Mouse (Mus musculus) liver, embryonic 16.5 days (tissue): ENCODE measurements around the gene Zdhhc16. TPM values are rescaled to one million over a fixed set of nuclear protein-coding genes. Genes with fewer than 3 reads are reported as not detected.

ENCODE experiments used
- ATAC-seq: fragments of 200-750 bp; cut with Nextera tagmentation; 2 replicates; pipeline ENCODE4 v1.8.0; 2017; ENCODE audit warnings: low read depth, mild to moderate bottlenecking, moderate number of reproducible peaks, moderate library complexity
- H3K27ac ChIP-seq: fragments of 300-500 bp; sonication (generic); 2 replicates; pipeline ENCODE4 v1.5.1; 2014; ENCODE audit warnings: mild to moderate bottlenecking, low read length
- H3K27me3 ChIP-seq: fragments of 300-500 bp; sonication (generic); 2 replicates; pipeline ENCODE4 v1.6.1; 2014; ENCODE audit warnings: low read depth, low read length, mixed read lengths; ENCODE audit not compliant: control insufficient read depth, insufficient read depth
- H3K36me3 ChIP-seq: fragments of 300-500 bp; sonication (generic); 2 replicates; pipeline ENCODE4 v1.6.1; 2014; ENCODE audit warnings: mild to moderate bottlenecking; ENCODE audit not compliant: control insufficient read depth, insufficient read depth
- H3K4me1 ChIP-seq: fragments of 300-500 bp; sonication (generic); 2 replicates; pipeline ENCODE4 v1.6.1; 2014; ENCODE audit warnings: low read depth, low read length, mixed read lengths; ENCODE audit not compliant: control insufficient read depth
- H3K4me2 ChIP-seq: fragments of 300-500 bp; sonication (generic); 2 replicates; pipeline ENCODE4 v1.6.1; 2014; ENCODE audit warnings: low read depth, low read length, mixed read lengths
- H3K4me3 ChIP-seq: fragments of 300-500 bp; sonication (generic); 2 replicates; pipeline ENCODE4 v1.5.1; 2014; ENCODE audit warnings: low read depth, mild to moderate bottlenecking, low read length
- H3K9ac ChIP-seq: fragments of 300-500 bp; sonication (generic); 2 replicates; pipeline ENCODE4 v1.6.1; 2014; ENCODE audit warnings: low read depth, low read length
- H3K9me3 ChIP-seq: fragments of 300-500 bp; sonication (generic); replicated peaks from 2 replicates; pipeline ENCODE4 v1.6.1; 2016; ENCODE audit warnings: low read length; ENCODE audit not compliant: control insufficient read depth
- WGBS: fragments of 180-500 bp; shearing (Covaris S2); extraction: QIAGEN DNeasy Blood & Tissue Kit; methylation state at CpG from one replicate; pipeline ENCODE4 v1.1.7; 2014; ENCODE audit not compliant: insufficient replicate concordance; 5-methylcytosine and 5-hydroxymethylcytosine counted together
- polyA plus RNA-seq: library from polyadenylated mRNA; unstranded; fragments of >200 nt; fragmentation: Nextera tagmentation; extraction: Ambion mirVana; gene quantifications from 2 replicates; pipeline ENCODE4 v1.2.1, GENCODE M21; 2015

Zdhhc16 gene
- polyA plus RNA-seq, 1 experiment from 2014 or later: 32.1 TPM

- Histone ChIP-seq H3K27me3 (no peaks in the 10 kb centered on the region), H3K36me3 (peaks cover 10% of the 10 kb centered on the region), H3K4me1 (peaks cover 18% of the 10 kb centered on the region), H3K4me3 (peak overlapping the region; percentile 82), H3K4me2 (peak overlapping the region; percentile 75), H3K9me3 (no peaks in the 10 kb centered on the region), H3K9ac (peak overlapping the region; percentile 85), H3K27ac (no peak overlapping the region)
- ATAC-seq: no peak
- 22% methylated on average over 6 of the region's 6 CpGs for WGBS
These were observed 844 bp downstream of the Zdhhc16 start for GRCm38 (mm10) chr19:41934124-41934523.

- Histone ChIP-seq H3K4me1 (peaks cover 18% of the 10 kb centered on the region), H3K9me3 (no peaks in the 10 kb centered on the region), H3K36me3 (peaks cover 16% of the 10 kb centered on the region), H3K9ac (no peak overlapping the region), H3K4me2 (no peak overlapping the region), H3K4me3 (no peak overlapping the region), H3K27me3 (no peaks in the 10 kb centered on the region), H3K27ac (no peak overlapping the region)
- WGBS: 81% methylated on average over 1 of the region's 1 CpGs
- ATAC-seq: no peak
These were observed 2.6 kb downstream of the Zdhhc16 start for GRCm38 (mm10) chr19:41935921-41936320.

- Histone ChIP-seq H3K9ac (no peak overlapping the region), H3K4me1 (peaks cover 9% of the 10 kb centered on the region), H3K36me3 (peaks cover 35% of the 10 kb centered on the region), H3K27ac (no peak overlapping the region), H3K9me3 (no peaks in the 10 kb centered on the region), H3K4me3 (no peak overlapping the region), H3K4me2 (no peak overlapping the region), H3K27me3 (no peaks in the 10 kb centered on the region)
- WGBS: 84% methylated on average over 5 of the region's 5 CpGs
- ATAC-seq: no peak
These were observed 5.3 kb downstream of the Zdhhc16 start for GRCm38 (mm10) chr19:41938539-41938938.

GRCm38 (mm10) chr19:41943841-41944240, 10.6 kb downstream of the Zdhhc16 start:
- WGBS: 72% methylated on average over 7 of the region's 7 CpGs
- Histone ChIP-seq H3K9ac (no peak overlapping the region), H3K36me3 (peaks cover 66% of the 10 kb centered on the region), H3K27me3 (no peaks in the 10 kb centered on the region), H3K9me3 (no peaks in the 10 kb centered on the region), H3K27ac (no peak overlapping the region), H3K4me3 (no peak overlapping the region), H3K4me2 (no peak overlapping the region), H3K4me1 (no peaks in the 10 kb centered on the region)
- no peak for ATAC-seq

GRCm38 (mm10) chr19:41952287-41952686, 19.0 kb downstream of the Zdhhc16 start:
- H3K36me3 ChIP-seq: peaks cover 45% of the 10 kb centered on the region
- no peak overlapping the region for H3K4me2 ChIP-seq
- H3K4me3 ChIP-seq: no peak overlapping the region
- WGBS: 71% methylated on average over 4 of the region's 4 CpGs
- no peak overlapping the region for H3K9ac ChIP-seq
- H3K9me3 ChIP-seq: no peaks in the 10 kb centered on the region
- H3K27me3 ChIP-seq: no peaks in the 10 kb centered on the region
- no peak overlapping the region for H3K27ac ChIP-seq
- ATAC-seq: no peak
- no peaks in the 10 kb centered on the region for H3K4me1 ChIP-seq

- no peaks in the 10 kb centered on the region for H3K9me3 ChIP-seq
- H3K9ac ChIP-seq: no peak overlapping the region
- peaks cover 39% of the 10 kb centered on the region for H3K36me3 ChIP-seq
- WGBS: 87% methylated on average over 3 of the region's 3 CpGs
- H3K4me3 ChIP-seq: no peak overlapping the region
- H3K4me2 ChIP-seq: no peak overlapping the region
- no peaks in the 10 kb centered on the region for H3K27me3 ChIP-seq
- no peak for ATAC-seq
- H3K4me1 ChIP-seq: no peaks in the 10 kb centered on the region
- no peak overlapping the region for H3K27ac ChIP-seq
These were observed 20.3 kb downstream of the Zdhhc16 start for GRCm38 (mm10) chr19:41953574-41953973.

GRCm38 (mm10) chr19:41969618-41970017, 36.3 kb downstream of the Zdhhc16 start:
- WGBS: 88% methylated on average over 7 of the region's 7 CpGs

GRCm38 (mm10) chr19:41973891-41974794, 40.9 kb downstream of the Zdhhc16 start:
- Histone ChIP-seq H3K4me3 (no peak overlapping the region), H3K9ac (no peak overlapping the region), H3K4me2 (no peak overlapping the region), H3K27ac (no peak overlapping the region), H3K4me1 (peaks cover 3% of the 10 kb centered on the region), H3K27me3 (no peaks in the 10 kb centered on the region), H3K9me3 (no peaks in the 10 kb centered on the region), H3K36me3 (peaks cover 2% of the 10 kb centered on the region; the same call in 1 of the 2 replicates)
- WGBS: 67% methylated on average over 13 of the region's 13 CpGs
- no peak for ATAC-seq

More at GRCm38 (mm10) chr19:41969618-41970017, 36.3 kb downstream of the Zdhhc16 start:
- Histone ChIP-seq H3K4me1 (no peaks in the 10 kb centered on the region; the same call in 1 of the 2 replicates), H3K9me3 (no peaks in the 10 kb centered on the region), H3K36me3 (peaks cover 17% of the 10 kb centered on the region), H3K9ac (no peak overlapping the region), H3K27me3 (no peaks in the 10 kb centered on the region), H3K27ac (no peak overlapping the region), H3K4me3 (no peak overlapping the region), H3K4me2 (no peak overlapping the region)
- ATAC-seq: no peak

- under 1% methylated on average over 16 of the region's 16 CpGs for WGBS
- peak overlapping the region; percentile 100 for H3K4me2 ChIP-seq
- H3K9me3 ChIP-seq: no peaks in the 10 kb centered on the region
- peak overlapping the region; percentile 95 for H3K4me3 ChIP-seq
- no peaks in the 10 kb centered on the region for H3K36me3 ChIP-seq
- peaks cover 20% of the 10 kb centered on the region for H3K4me1 ChIP-seq
- peaks cover 27% of the 10 kb centered on the region for H3K27me3 ChIP-seq
- H3K27ac ChIP-seq: peak overlapping the region; percentile 87
- no peak for ATAC-seq
- H3K9ac ChIP-seq: peak overlapping the region; percentile 88
These were observed 47.1 kb downstream of the Zdhhc16 start for GRCm38 (mm10) chr19:41980422-41980818.
